Mouse (Mus musculus) spleen, adult 2 months (tissue): ENCODE data around the gene Efcab10.

ENCODE experiments used
- CTCF ChIP-seq: fragments of 200-500 bp; IDR thresholded peaks from 2 replicates; pipeline ENCODE4 v1.5.1; 2011; ENCODE audit warnings: mild to moderate bottlenecking, inconsistent platforms; ENCODE audit not compliant: insufficient read depth, insufficient read length, insufficient replicate concordance; ENCODE audit errors: extremely low read depth
- POLR2A ChIP-seq: fragments of 200-500 bp; IDR thresholded peaks from 2 replicates; pipeline ENCODE4 v1.6.1; 2011; ENCODE audit warnings: low read depth, low read length, inconsistent platforms

- TF ChIP-seq CTCF: peak; percentile 37; the same call in 1 of the 2 replicates
- TF ChIP-seq POLR2A: peak; percentile 49
Observed at GRCm38 (mm10) chr12:33429387-33430160, 34.9 kb downstream of the Efcab10 start, which contains the start of gene Twistnb.
